Mouse (Mus musculus) bone marrow, adult 2 months (tissue): ENCODE data around the gene H2-Q10. TPM values are rescaled to one million over a fixed set of nuclear protein-coding genes. Genes with fewer than 3 reads are reported as not detected.
A peak's percentile ranks its signal among the peaks of the same experiment; 100 is the strongest.
"Not testable (repeated sequence)": the region's sequence is repeated elsewhere in the genome, so short reads cannot be mapped to it uniquely, and the experiment has no call there.

ENCODE experiments used
- H3K27ac ChIP-seq: fragments of 200-500 bp; 2 replicates; pipeline ENCODE4 v1.5.1; 2012; ENCODE audit warnings: low read depth, mild to moderate bottlenecking, control low read depth, inconsistent platforms, low read length; ENCODE audit not compliant: control insufficient read depth, poor library complexity, insufficient read depth
- H3K4me1 ChIP-seq: fragments of 200-500 bp; 2 replicates; pipeline ENCODE4 v1.6.1; 2011; ENCODE audit warnings: low read length; ENCODE audit not compliant: control insufficient read depth, insufficient read depth
- H3K4me3 ChIP-seq: fragments of 200-500 bp; replicated peaks from 2 replicates; pipeline ENCODE3; 2011; ENCODE audit warnings: mild to moderate bottlenecking, low read depth, low read length, control low read depth; ENCODE audit not compliant: control insufficient read depth
- CTCF ChIP-seq: fragments of 200-500 bp; IDR thresholded peaks from 2 replicates; pipeline ENCODE4 v1.5.1; 2011; ENCODE audit warnings: low read length, control low read depth; ENCODE audit not compliant: control insufficient read depth, insufficient read depth
- POLR2A ChIP-seq: fragments of 200-500 bp; IDR thresholded peaks from 2 replicates; pipeline ENCODE4 v1.6.1; 2011; ENCODE audit warnings: low read depth, mild to moderate bottlenecking, control low read depth, low read length, borderline replicate concordance; ENCODE audit not compliant: control insufficient read depth
- WGBS: fragments of 180-500 bp; shearing (Covaris S2); methylation state at CpG from one replicate; pipeline ENCODE4 v1.1.7; 2018; 5-methylcytosine and 5-hydroxymethylcytosine counted together
- polyA plus RNA-seq: library from polyadenylated mRNA; stranded (reverse); fragments of >200 nt; gene quantifications from 2 replicates; pipeline ENCODE4 v1.2.4, GENCODE M21; 2011; ENCODE audit warnings: low replicate concordance; ENCODE audit not compliant: missing spikeins, insufficient read depth, insufficient read length

The H2-Q10 gene
- polyA plus RNA-seq, 1 experiment: 68.7 TPM

DNA sequence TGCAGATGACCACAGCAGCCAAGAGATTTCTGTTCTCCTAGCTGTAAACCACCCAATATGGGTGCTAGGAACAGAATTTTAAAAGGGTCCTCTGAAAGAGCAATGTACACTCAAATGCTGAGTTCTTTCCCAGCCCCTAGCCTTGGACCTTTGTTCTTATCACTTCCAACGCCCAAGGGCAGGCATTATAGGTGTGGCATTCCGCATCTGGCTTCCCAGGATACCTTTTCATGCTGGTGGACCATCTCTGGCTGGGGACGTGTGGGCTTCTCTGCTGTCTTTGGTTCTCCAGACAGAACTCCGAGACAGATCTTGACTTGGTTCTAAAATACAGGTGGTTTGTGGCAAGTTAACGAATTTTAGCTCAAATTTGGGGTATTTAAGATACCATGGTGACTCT lies 32.9 kb downstream of the H2-Q10 start:
- no peak for TF ChIP-seq CTCF
- TF ChIP-seq POLR2A: no peak
- H3K4me1 ChIP-seq: no peaks in the 10 kb centered on the region
- H3K4me3 ChIP-seq: no peak overlapping the region
- H3K27ac ChIP-seq: no peak overlapping the region
- 51% methylated on average over 5 of the region's 5 CpGs for WGBS

DNA sequence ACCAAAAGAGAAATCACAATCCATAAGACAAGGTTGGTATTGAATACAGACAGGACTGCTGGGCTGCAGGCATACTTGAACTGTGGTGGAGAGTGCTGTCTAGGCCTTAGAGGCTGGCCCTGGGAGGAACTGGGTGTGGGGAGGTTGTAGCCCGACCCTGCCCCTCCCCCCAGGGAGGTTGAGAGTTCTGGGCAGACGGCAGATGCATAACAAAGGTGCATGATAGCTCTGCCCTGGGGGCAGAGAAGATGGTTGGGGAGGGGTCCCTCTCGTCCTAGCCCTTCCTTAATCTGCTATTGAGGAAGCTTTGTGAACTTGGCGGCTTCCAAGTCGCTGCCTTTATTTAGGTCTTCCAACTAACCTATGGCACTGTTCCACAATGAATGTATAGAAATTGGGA lies 34.0 kb downstream of the H2-Q10 start:
- 33% methylated on average over 5 of the region's 5 CpGs for WGBS

GRCm38 (mm10) chr17:35504628-35505481 lies 35.0 kb downstream of the H2-Q10 start:
- 45% methylated on average over 8 of the region's 8 CpGs for WGBS
- H3K27ac ChIP-seq: no peak overlapping the region
- no peak overlapping the region for H3K4me3 ChIP-seq
- no peaks in the 10 kb centered on the region for H3K4me1 ChIP-seq
- TF ChIP-seq POLR2A (no peak), CTCF (no peak)

More for the DNA sequence above, 34.0 kb downstream of the H2-Q10 start:
- no peak overlapping the region for H3K4me3 ChIP-seq
- no peaks in the 10 kb centered on the region for H3K4me1 ChIP-seq
- H3K27ac ChIP-seq: no peak overlapping the region
- no peak for TF ChIP-seq POLR2A
- no peak for TF ChIP-seq CTCF

DNA sequence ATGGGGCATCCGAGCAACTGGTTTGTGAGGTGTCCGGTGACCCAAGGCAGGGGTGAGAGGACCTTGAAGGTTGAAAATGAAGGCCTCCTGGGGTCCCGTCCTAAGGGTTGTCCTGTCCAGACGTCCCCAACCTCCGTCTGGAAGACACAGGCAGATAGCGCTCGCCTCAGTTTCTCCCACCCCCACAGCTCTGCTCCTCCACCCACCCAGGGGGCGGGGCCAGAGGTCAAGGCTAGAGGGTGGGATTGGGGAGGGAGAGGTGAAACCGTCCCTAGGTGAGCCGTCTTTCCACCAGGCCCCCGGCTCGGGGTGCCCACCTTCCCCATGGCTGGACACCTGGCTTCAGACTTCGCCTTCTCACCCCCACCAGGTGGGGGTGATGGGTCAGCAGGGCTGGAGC lies 35.9 kb downstream of the H2-Q10 start, which contains the start of gene Pou5f1:
Gene Pou5f1 (plus strand): TSS at position 243 of the 400 bp plus-strand sequence.
- 51% methylated on average over 13 of the region's 13 CpGs for WGBS
- Histone ChIP-seq H3K4me3 (no peak within 1 kb of the TSS), H3K4me1 (no peaks in the 10 kb centered on the region), H3K27ac (no peak within 1 kb of the TSS)
- TF ChIP-seq POLR2A (no peak), CTCF (no peak)

DNA sequence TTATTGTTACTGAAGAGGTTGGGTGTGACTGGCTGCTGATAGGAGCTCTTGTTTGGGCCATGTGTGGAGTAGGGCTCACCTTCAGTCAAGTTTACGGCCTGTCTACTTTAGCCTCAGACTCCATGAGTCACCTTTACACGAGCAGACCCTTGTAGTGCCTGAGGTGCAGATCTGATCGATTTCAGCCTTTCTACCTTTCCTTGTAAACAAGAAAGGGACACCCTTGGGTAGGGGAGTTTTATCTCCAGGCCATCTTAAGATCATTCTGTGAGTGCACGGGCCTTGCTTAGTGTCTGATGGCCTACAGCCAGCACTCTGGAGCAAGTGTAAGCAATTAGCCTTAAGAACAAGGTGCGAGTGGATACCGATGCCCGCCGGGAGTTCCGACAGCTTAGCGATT lies 37.0 kb downstream of the H2-Q10 start:
- no peak overlapping the region for H3K4me3 ChIP-seq
- no peak for TF ChIP-seq CTCF
- no peak overlapping the region for H3K27ac ChIP-seq
- H3K4me1 ChIP-seq: no peaks in the 10 kb centered on the region
- WGBS: 31% methylated on average over 10 of the region's 10 CpGs

DNA sequence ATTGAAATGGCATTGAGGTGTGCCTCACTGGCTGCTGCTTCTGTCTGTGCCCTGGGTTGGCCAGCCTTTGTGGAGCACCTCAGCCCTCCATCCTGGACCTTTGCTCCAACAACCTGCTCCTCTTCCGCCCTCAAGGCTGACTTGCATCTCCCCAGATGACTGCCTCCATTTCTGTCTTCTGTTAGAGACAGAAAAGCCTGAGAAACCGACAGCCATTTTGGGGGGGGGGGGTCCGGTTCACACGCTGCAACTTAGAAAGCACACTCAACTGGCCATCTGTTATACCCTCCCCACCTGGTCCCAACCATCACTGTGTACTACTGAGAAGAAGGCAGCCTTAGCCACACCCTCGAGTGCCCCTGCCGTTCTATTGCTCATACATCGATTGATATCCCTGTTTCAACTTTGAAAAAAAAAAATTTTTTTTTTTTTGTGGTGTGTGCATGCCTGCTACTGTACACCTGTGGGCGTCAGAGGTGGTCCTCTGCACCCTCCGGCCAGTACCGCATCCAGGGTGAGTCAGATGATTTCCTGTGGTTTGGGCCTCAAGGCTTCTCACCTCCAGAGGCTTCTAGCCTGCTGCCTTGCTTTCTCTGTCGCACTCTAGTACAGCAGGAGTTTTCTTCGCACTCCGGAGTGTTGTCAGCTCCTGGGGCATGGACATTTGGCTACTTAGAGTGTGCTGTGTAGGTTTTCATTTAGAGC lies 37.8 kb downstream of the H2-Q10 start:
- TF ChIP-seq POLR2A (no peak), CTCF (no peak)
- Histone ChIP-seq H3K4me3 (no peak overlapping the region), H3K4me1 (no peaks in the 10 kb centered on the region), H3K27ac (no peak overlapping the region)
- 14% methylated on average over 13 of the region's 13 CpGs for WGBS

DNA sequence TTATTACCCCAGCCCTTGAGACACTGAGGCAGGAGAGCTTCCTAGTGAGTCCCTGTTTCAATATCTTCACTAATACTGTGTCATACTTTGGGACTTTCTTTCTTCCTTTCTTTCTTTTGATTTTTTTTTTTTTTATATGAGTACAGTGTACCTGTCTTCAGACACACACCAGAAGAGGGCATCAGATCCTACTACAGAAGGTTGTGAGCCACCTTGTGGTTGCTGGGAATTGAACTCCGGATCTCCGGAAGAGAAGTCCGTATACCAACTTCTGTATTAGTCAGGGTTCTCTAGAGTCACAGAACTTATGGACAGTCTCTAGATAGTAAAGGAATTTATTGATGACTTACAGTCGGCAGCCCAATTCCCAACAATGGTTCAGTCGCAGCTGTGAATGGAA lies 38.4 kb downstream of the H2-Q10 start:
- H3K4me1 ChIP-seq, H3K4me3 ChIP-seq, H3K27ac ChIP-seq: not testable (repeated sequence)
- 48% methylated on average over 5 of the region's 5 CpGs for WGBS

GRCm38 (mm10) chr17:35509284-35509683 lies 39.4 kb downstream of the H2-Q10 start:
- no peak overlapping the region for H3K27ac ChIP-seq
- TF ChIP-seq POLR2A (no peak), CTCF (peak; percentile 58)
- H3K4me3 ChIP-seq: no peak overlapping the region
- 7% methylated on average over 8 of the region's 8 CpGs for WGBS
- no peaks in the 10 kb centered on the region for H3K4me1 ChIP-seq
